Mouse (Mus musculus): Measurements from ENCODE around the gene Fndc1.

- TF ChIP-seq CTCF (IDR thresholded peaks at IDR 0.05; ENCODE audit: extremely low read depth, insufficient read depth, low read length), result no peak
- no peak for TF ChIP-seq POLR2A (IDR thresholded peaks at IDR 0.05; ENCODE audit: extremely low read depth, insufficient read depth, low read length)
These were observed 1.7 kb downstream of the Fndc1 start for GRCm38 (mm10) chr17:7825416-7825815.
